Mouse (Mus musculus) ES-E14 (cell line): ENCODE measurements at regions not wholly inside any gene's neighbourhood (a gene's known extent, or its start where the extent isn't known, plus 50 kb on each side); places are given as distances from the start of the nearest gene placed in this dataset.

Source experiments
- CHD2 ChIP-seq: IDR thresholded peaks from 2 replicates; pipeline ENCODE4 v1.6.1; 2014; ENCODE audit warnings: mild to moderate bottlenecking, low read depth, low read length, inconsistent platforms
- HCFC1 ChIP-seq: IDR thresholded peaks from 2 replicates; pipeline ENCODE4 v1.6.1; 2012; ENCODE audit warnings: low read length, inconsistent platforms, borderline replicate concordance; ENCODE audit not compliant: insufficient read depth
- MAFK ChIP-seq: IDR thresholded peaks from 2 replicates; pipeline ENCODE4 v1.6.1; 2014; ENCODE audit warnings: mild to moderate bottlenecking, low read depth, low read length, inconsistent platforms; ENCODE audit not compliant: insufficient read depth
- ZC3H11A ChIP-seq: IDR thresholded peaks from 2 replicates; pipeline ENCODE4 v1.6.1; 2012; ENCODE audit warnings: low read depth, mild to moderate bottlenecking, inconsistent platforms, low read length, borderline replicate concordance
- ZNF384 ChIP-seq: IDR thresholded peaks from 2 replicates; pipeline ENCODE4 v1.6.1; 2012; ENCODE audit warnings: low read depth, low read length, inconsistent platforms

DNA sequence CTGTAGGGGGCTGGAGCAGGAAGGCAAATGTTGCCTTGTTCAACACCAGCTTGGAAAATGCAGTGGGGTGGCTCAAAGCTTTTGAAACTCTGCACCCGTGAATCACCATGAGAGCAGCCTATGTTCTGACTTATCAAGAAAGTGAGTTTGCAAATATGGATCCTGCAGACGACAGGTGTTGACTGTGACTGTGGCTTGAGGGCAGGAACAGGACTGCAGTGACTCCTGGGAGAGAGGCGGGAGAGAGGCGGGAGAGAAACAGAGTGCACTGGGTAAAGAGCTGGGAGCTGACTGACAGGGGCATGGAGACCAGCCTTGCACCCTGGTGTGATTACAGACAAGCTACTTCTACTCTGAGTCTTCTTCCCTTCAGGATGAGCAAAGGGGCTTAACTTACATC lies 254.0 kb downstream of the Sec23ip start:
- TF ChIP-seq CHD2, result no peak
- TF ChIP-seq ZNF384, result no peak
- TF ChIP-seq ZC3H11A, result no peak
- TF ChIP-seq MAFK, result no peak
- no peak for TF ChIP-seq HCFC1
